Mouse (Mus musculus) embryonic facial prominence, embryonic 15.5 days (tissue): ENCODE measurements around the gene Gm19426. TPM values are rescaled to one million over a fixed set of nuclear protein-coding genes. Genes with fewer than 3 reads are reported as not detected.

Experiments used
- ATAC-seq: fragments of 200-750 bp; cut with Nextera tagmentation; 2 replicates; pipeline ENCODE4 v1.8.0; 2017; ENCODE audit warnings: low read depth, moderate TSS enrichment; ENCODE audit not compliant: insufficient number of reproducible peaks, low FRiP score, low TSS enrichment
- H3K27ac ChIP-seq: fragments of 300-500 bp; sonication (generic); replicated peaks from 2 replicates; pipeline ENCODE4 v1.5.1; 2015; ENCODE audit warnings: mild to moderate bottlenecking, inconsistent platforms
- H3K27me3 ChIP-seq: fragments of 300-500 bp; sonication (generic); 2 replicates; pipeline ENCODE4 v1.6.1; 2015; ENCODE audit warnings: inconsistent platforms
- H3K36me3 ChIP-seq: fragments of 300-500 bp; sonication (generic); 2 replicates; pipeline ENCODE4 v1.6.1; 2015; ENCODE audit warnings: mild to moderate bottlenecking, inconsistent platforms
- H3K4me1 ChIP-seq: fragments of 300-500 bp; sonication (generic); 2 replicates; pipeline ENCODE4 v1.6.1; 2015; ENCODE audit warnings: inconsistent platforms
- H3K4me2 ChIP-seq: fragments of 300-500 bp; sonication (generic); replicated peaks from 2 replicates; pipeline ENCODE4 v1.6.1; 2015; ENCODE audit warnings: mild to moderate bottlenecking, inconsistent platforms
- H3K4me3 ChIP-seq: fragments of 300-500 bp; sonication (generic); replicated peaks from 2 replicates; pipeline ENCODE4 v1.5.1; 2015; ENCODE audit warnings: mild to moderate bottlenecking, inconsistent platforms
- H3K9ac ChIP-seq: fragments of 300-500 bp; sonication (generic); 2 replicates; pipeline ENCODE4 v1.6.1; 2015; ENCODE audit warnings: inconsistent platforms
- H3K9me3 ChIP-seq: fragments of 300-500 bp; sonication (generic); replicated peaks from 2 replicates; pipeline ENCODE4 v1.6.1; 2016; ENCODE audit warnings: inconsistent platforms
- WGBS: fragments of 180-500 bp; shearing (Covaris S2); methylation state at CpG from one replicate; pipeline ENCODE4 v1.1.7; 2015; 5-methylcytosine and 5-hydroxymethylcytosine counted together
- microRNA counts: library from miRNA; unstranded; fragments of <30 nt; microRNA quantifications from one replicate; lab custom pipeline; 2016
- microRNA-seq: library from miRNA; unstranded; fragments of <30 nt; microRNA quantifications from one replicate; pipeline ENCODE4, GENCODE M21; 2016; ENCODE audit warnings: borderline number of aligned reads
- polyA plus RNA-seq: library from polyadenylated mRNA; unstranded; fragments of >200 nt; fragmentation: Nextera tagmentation; extraction: Ambion mirVana; gene quantifications from 2 replicates; pipeline ENCODE4 v1.2.1, GENCODE M21; 2015

Gm19426 gene
- polyA plus RNA-seq, 1 experiment from 2014 or later: 9.0 TPM

DNA sequence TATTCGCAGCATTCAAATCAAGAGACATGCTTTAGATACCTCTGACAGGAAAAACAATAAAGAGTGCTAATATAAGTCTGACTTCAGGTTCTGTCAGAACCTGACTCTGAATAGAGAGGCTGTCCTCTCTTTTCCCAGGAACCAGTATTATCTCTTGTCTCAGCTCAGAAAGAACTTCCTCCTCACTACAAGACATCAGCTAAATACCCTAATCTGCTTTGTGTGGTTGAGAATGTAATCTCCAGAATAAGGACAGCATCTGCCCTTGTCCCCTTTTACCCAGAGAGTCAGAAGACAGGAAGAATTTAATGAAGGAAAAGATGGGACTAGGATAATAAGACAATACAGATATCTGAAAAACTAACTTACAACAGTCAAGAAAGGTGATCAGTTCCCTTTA is 40.0 kb downstream of the Gm19426 start:
- WGBS: 79% methylated on average over 1 of the region's 1 CpGs

DNA sequence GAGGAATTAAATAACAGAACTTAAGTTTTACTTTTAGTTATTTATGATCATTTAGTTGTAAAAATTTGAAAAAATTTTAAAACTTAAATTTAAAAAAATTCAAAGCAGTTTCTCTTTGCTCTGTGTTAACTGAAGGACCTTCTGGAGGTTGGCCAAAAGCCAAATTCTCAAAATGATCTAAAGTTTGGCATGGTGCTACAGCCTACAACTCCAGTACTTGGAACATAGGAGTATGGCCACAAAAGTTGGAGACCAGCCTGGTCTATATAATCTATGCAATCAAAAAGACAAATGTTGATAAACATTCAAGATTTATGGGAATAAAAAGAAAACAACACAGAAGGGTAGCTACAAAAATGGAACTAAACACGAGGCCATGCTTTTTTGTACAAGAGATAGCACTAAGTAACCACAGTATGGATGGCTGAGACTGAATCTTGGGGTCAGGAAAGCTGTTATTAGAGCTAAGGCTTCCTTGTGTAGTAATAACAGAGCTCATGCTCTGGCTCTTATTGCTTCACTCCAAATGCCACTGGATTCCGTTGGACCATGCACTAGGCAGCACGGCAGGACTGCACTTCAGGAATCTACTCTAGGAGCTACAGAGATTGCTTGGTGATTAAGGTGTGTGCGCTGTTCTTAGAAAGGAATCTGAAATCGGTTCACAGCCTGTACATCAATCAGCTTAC is 48.3 kb downstream of the Gm19426 start:
- WGBS: 91% methylated on average over 5 of the region's 5 CpGs
- peaks cover 61% of the 10 kb centered on the region for H3K36me3 ChIP-seq
- no peaks in the 10 kb centered on the region for H3K27me3 ChIP-seq
- H3K9me3 ChIP-seq: no peaks in the 10 kb centered on the region
- no peak overlapping the region for H3K27ac ChIP-seq
- H3K9ac ChIP-seq: no peak overlapping the region
- H3K4me3 ChIP-seq: no peak overlapping the region
- no peak overlapping the region for H3K4me2 ChIP-seq
- no peaks in the 10 kb centered on the region for H3K4me1 ChIP-seq
- ATAC-seq: no peak

More for the DNA sequence above, 40.0 kb downstream of the Gm19426 start:
- Histone ChIP-seq H3K4me2 (no peak overlapping the region), H3K9ac (no peak overlapping the region), H3K4me3 (no peak overlapping the region), H3K9me3 (no peaks in the 10 kb centered on the region), H3K27ac (no peak overlapping the region), H3K27me3 (no peaks in the 10 kb centered on the region), H3K36me3 (peaks cover 6% of the 10 kb centered on the region; the same call in 1 of the 2 replicates), H3K4me1 (peaks cover 10% of the 10 kb centered on the region; the same call in 1 of the 2 replicates)
- no peak for ATAC-seq

MicroRNAs encoded within 50 kb of the gene (microRNA counts, 519-probe panel; counts per million panel counts)
- 4,711 counts per million, percentile 98 among the panel's probes with 10 or more counts for microRNA mmu-miR-130a (lab: Ali Mortazavi, UCI)

Small RNA genes lying within 50 kb of the gene (microRNA-seq; reads per million reads assigned to microRNA genes)
- 20,345 reads per million, percentile 97 among the genes with 10 or more reads in this experiment for gene Mir130a

Other genes starting within 250 kb of the Gm19426 start
- 49.9 and 52.7 TPM in 2 replicates for gene Ctnnd1, start 92.9 kb downstream of the Gm19426 start, polyA plus RNA-seq
- gene Btbd18, start 84.6 kb downstream of the Gm19426 start, polyA plus RNA-seq: 0.16 and 0.27 TPM in 2 replicates
- 230 and 231 TPM in 2 replicates for gene Selenoh, start 72.9 kb downstream of the Gm19426 start, polyA plus RNA-seq
- not detected in 2 replicates for gene Gm28635, start 65.6 kb downstream of the Gm19426 start, polyA plus RNA-seq
- 31.3 and 34.0 TPM in 2 replicates for gene Med19, start 65.3 kb downstream of the Gm19426 start, polyA plus RNA-seq
- gene Tmx2, start 64.5 kb downstream of the Gm19426 start, polyA plus RNA-seq: 92.6 and 96.0 TPM in 2 replicates
- 28.1 and 28.9 TPM in 2 replicates for gene Zdhhc5, start 28.5 kb downstream of the Gm19426 start, polyA plus RNA-seq
- 27.9 and 29.1 TPM in 2 replicates for gene Clp1, start 16.3 kb downstream of the Gm19426 start, polyA plus RNA-seq
- 6.6 and 7.9 TPM in 2 replicates for gene Ypel4, start 9.6 kb downstream of the Gm19426 start, polyA plus RNA-seq
- gene Serping1, start 31.8 kb upstream of the Gm19426 start, polyA plus RNA-seq: 40.0 and 48.0 TPM in 2 replicates
- 35.3 and 36.7 TPM in 2 replicates for gene Ube2l6, start 55.2 kb upstream of the Gm19426 start, polyA plus RNA-seq
- 0.33 and 0.53 TPM in 2 replicates for gene Smtnl1, start 79.0 kb upstream of the Gm19426 start, polyA plus RNA-seq
- gene Timm10, start 83.3 kb upstream of the Gm19426 start, polyA plus RNA-seq: 45.7 and 49.7 TPM in 2 replicates
- gene Slc43a1, start 95.2 kb upstream of the Gm19426 start, polyA plus RNA-seq: 13.7 and 15.8 TPM in 2 replicates
- gene Rtn4rl2, start 143.1 kb upstream of the Gm19426 start, polyA plus RNA-seq: 1.1 and 2.0 TPM in 2 replicates
- gene Slc43a3, start 192.9 kb upstream of the Gm19426 start, polyA plus RNA-seq: 31.3 and 31.7 TPM in 2 replicates
- not detected in 2 replicates for gene Prg2, start 236.8 kb upstream of the Gm19426 start, polyA plus RNA-seq
- gene Prg3, start 244.6 kb upstream of the Gm19426 start, polyA plus RNA-seq: not detected in 2 replicates